Mouse (Mus musculus): ENCODE data around the gene Fam131a. TPM values are rescaled to one million over a fixed set of nuclear protein-coding genes. Genes with fewer than 3 reads are reported as not detected.

The Fam131a gene
- polyA plus RNA-seq, 1 experiment from 2014 or later = 3.4 TPM

GRCm38 (mm10) chr16:20725321-20725720 lies 32.3 kb downstream of the Fam131a start:
- H3K4me1 ChIP-seq (ENCODE audit: insufficient read depth) = no peaks in the 10 kb centered on the region
- H3K27ac ChIP-seq (ENCODE audit: low read depth) = no peak overlapping the region
- ATAC-seq (ENCODE audit: insufficient read depth) (no peak), DNase-seq (no peak)
- no peak overlapping the region for H3K4me2 ChIP-seq
- no peak overlapping the region for H3K4me3 ChIP-seq (ENCODE audit: low read depth, low read length)
- no peak for TF ChIP-seq CTCF (IDR thresholded peaks at IDR 0.05; ENCODE audit: low read depth)
- H3K9ac ChIP-seq = no peak overlapping the region
- H3K36me3 ChIP-seq (ENCODE audit: insufficient read depth) = peaks cover 21% of the 10 kb centered on the region
- no peaks in the 10 kb centered on the region for H3K9me3 ChIP-seq (ENCODE audit: low read depth, low read length)
- H3K27me3 ChIP-seq (ENCODE audit: insufficient read depth, low read length) = no peaks in the 10 kb centered on the region
- WGBS = 74% methylated on average over 7 of the region's 7 CpGs

GRCm38 (mm10) chr16:20725750-20726149 lies 32.7 kb downstream of the Fam131a start:
- 76% methylated on average over 4 of the region's 4 CpGs for WGBS
- no peak overlapping the region for H3K4me2 ChIP-seq
- H3K27ac ChIP-seq (ENCODE audit: low read depth) = no peak overlapping the region
- H3K4me3 ChIP-seq (ENCODE audit: low read depth, low read length) = no peak overlapping the region
- peaks cover 17% of the 10 kb centered on the region; the same call in 1 of the 2 replicates for H3K36me3 ChIP-seq (ENCODE audit: insufficient read depth)
- no peak overlapping the region for H3K9ac ChIP-seq
- no peak for DNase-seq
- H3K27me3 ChIP-seq (ENCODE audit: insufficient read depth, low read length) = no peaks in the 10 kb centered on the region
- no peaks in the 10 kb centered on the region for H3K4me1 ChIP-seq (ENCODE audit: insufficient read depth)
- no peak for TF ChIP-seq CTCF (IDR thresholded peaks at IDR 0.05; ENCODE audit: low read depth)
- ATAC-seq (ENCODE audit: insufficient read depth) = no peak
- H3K9me3 ChIP-seq (ENCODE audit: low read depth, low read length) = no peaks in the 10 kb centered on the region

GRCm38 (mm10) chr16:20726384-20726783 lies 33.3 kb downstream of the Fam131a start:
- H3K9me3 ChIP-seq (ENCODE audit: low read depth, low read length) = no peaks in the 10 kb centered on the region
- H3K36me3 ChIP-seq (ENCODE audit: insufficient read depth) = peaks cover 11% of the 10 kb centered on the region; the same call in 1 of the 2 replicates
- H3K27me3 ChIP-seq (ENCODE audit: insufficient read depth, low read length) = no peaks in the 10 kb centered on the region
- ATAC-seq (ENCODE audit: insufficient read depth) (no peak), DNase-seq (no peak)
- H3K4me3 ChIP-seq (ENCODE audit: low read depth, low read length) = no peak overlapping the region
- no peak for TF ChIP-seq CTCF (IDR thresholded peaks at IDR 0.05; ENCODE audit: low read depth)
- no peak overlapping the region for H3K27ac ChIP-seq (ENCODE audit: low read depth)
- H3K9ac ChIP-seq = no peak overlapping the region
- H3K4me2 ChIP-seq = no peak overlapping the region
- 56% methylated on average over 1 of the region's 1 CpGs for WGBS
- H3K4me1 ChIP-seq (ENCODE audit: insufficient read depth) = no peaks in the 10 kb centered on the region

- DNase-seq = no peak
- TF ChIP-seq CTCF (IDR thresholded peaks at IDR 0.05; ENCODE audit: low read depth) = no peak
- 33% methylated on average over 5 of the region's 5 CpGs for WGBS
Measured at GRCm38 (mm10) chr16:20730293-20730711, 37.3 kb downstream of the Fam131a start.

GRCm38 (mm10) chr16:20731688-20732087 lies 38.6 kb downstream of the Fam131a start:
- no peak for DNase-seq
- H3K9ac ChIP-seq = no peak overlapping the region
- no peak for TF ChIP-seq CTCF (IDR thresholded peaks at IDR 0.05; ENCODE audit: low read depth)
- 0 out of 2 replicates have a peak overlapping the region, but pooled peaks have one; percentile 61 for H3K27ac ChIP-seq (ENCODE audit: low read depth)
- H3K4me1 ChIP-seq (ENCODE audit: insufficient read depth) = no peaks in the 10 kb centered on the region
- H3K9me3 ChIP-seq (ENCODE audit: low read depth, low read length) = no peaks in the 10 kb centered on the region
- no peak overlapping the region for H3K4me2 ChIP-seq
- no peak overlapping the region for H3K4me3 ChIP-seq (ENCODE audit: low read depth, low read length)
- peaks cover 31% of the 10 kb centered on the region for H3K27me3 ChIP-seq (ENCODE audit: insufficient read depth, low read length)
- 57% methylated on average over 5 of the region's 5 CpGs for WGBS
- ATAC-seq (ENCODE audit: insufficient read depth) = no peak
- H3K36me3 ChIP-seq (ENCODE audit: insufficient read depth) = no peaks in the 10 kb centered on the region

More at GRCm38 (mm10) chr16:20730293-20730711, 37.3 kb downstream of the Fam131a start:
- no peak overlapping the region for H3K4me3 ChIP-seq (ENCODE audit: low read depth, low read length)
- H3K4me1 ChIP-seq (ENCODE audit: insufficient read depth) = no peaks in the 10 kb centered on the region
- no peaks in the 10 kb centered on the region for H3K36me3 ChIP-seq (ENCODE audit: insufficient read depth)
- H3K9ac ChIP-seq = no peak overlapping the region
- no peak overlapping the region for H3K4me2 ChIP-seq
- no peak overlapping the region for H3K27ac ChIP-seq (ENCODE audit: low read depth)
- ATAC-seq (ENCODE audit: insufficient read depth) = no peak
- H3K9me3 ChIP-seq (ENCODE audit: low read depth, low read length) = no peaks in the 10 kb centered on the region
- H3K27me3 ChIP-seq (ENCODE audit: insufficient read depth, low read length) = peaks cover 23% of the 10 kb centered on the region

- DNase-seq = peak; percentile 38
- H3K27ac ChIP-seq (ENCODE audit: low read depth) = peak overlapping the region; percentile 73
- peak; percentile 35 for ATAC-seq (ENCODE audit: insufficient read depth)
- peak overlapping the region; percentile 59 for H3K4me3 ChIP-seq (ENCODE audit: low read depth, low read length)
- peak overlapping the region; percentile 74 for H3K9ac ChIP-seq
- no peaks in the 10 kb centered on the region for H3K4me1 ChIP-seq (ENCODE audit: insufficient read depth)
- H3K36me3 ChIP-seq (ENCODE audit: insufficient read depth) = no peaks in the 10 kb centered on the region
- peak overlapping the region; percentile 97 for H3K4me2 ChIP-seq
- WGBS = 2% methylated on average over 24 of the region's 30 CpGs
- TF ChIP-seq CTCF (IDR thresholded peaks at IDR 0.05; ENCODE audit: low read depth) = no peak; the same call in 1 of the 2 replicates
- H3K27me3 ChIP-seq (ENCODE audit: insufficient read depth, low read length) = peaks cover 31% of the 10 kb centered on the region
- H3K9me3 ChIP-seq (ENCODE audit: low read depth, low read length) = no peaks in the 10 kb centered on the region
Measured at GRCm38 (mm10) chr16:20732251-20732924, 39.3 kb downstream of the Fam131a start.

- no peaks in the 10 kb centered on the region for H3K36me3 ChIP-seq (ENCODE audit: insufficient read depth)
- H3K27ac ChIP-seq (ENCODE audit: low read depth) = peak within 1 kb of the TSS; percentile 73
- H3K4me1 ChIP-seq (ENCODE audit: insufficient read depth) = no peaks in the 10 kb centered on the region
- under 1% methylated on average over 55 of the region's 70 CpGs for WGBS
- peaks cover 31% of the 10 kb centered on the region for H3K27me3 ChIP-seq (ENCODE audit: insufficient read depth, low read length)
- H3K4me2 ChIP-seq = peak within 1 kb of the TSS; percentile 97
- DNase-seq = peak; percentile 77
- ATAC-seq (ENCODE audit: insufficient read depth) = peak; percentile 90
- H3K9me3 ChIP-seq (ENCODE audit: low read depth, low read length) = no peaks in the 10 kb centered on the region
- peak within 1 kb of the TSS; percentile 74 for H3K9ac ChIP-seq
- TF ChIP-seq CTCF (IDR thresholded peaks at IDR 0.05; ENCODE audit: low read depth) = no peak
- peak within 1 kb of the TSS; percentile 59 for H3K4me3 ChIP-seq (ENCODE audit: low read depth, low read length)
Measured at GRCm38 (mm10) chr16:20732925-20733730, 40.1 kb downstream of the Fam131a start, which contains the start of gene Chrd. Gene Chrd, plus strand, starts transcription at chr16:20733127.
